Mouse (Mus musculus) T-helper 17 cell (primary cell): ENCODE results near the gene Ccdc28a.

ENCODE experiments used
- in situ Hi-C, 2 experiments: fragments of 300-600 bp; cut with MboI, MseI; formaldehyde crosslinking; loops; 1 replicate in 1 of 2; 2 replicates in 1 of 2; pipeline ENCODE4 v1.15.1; 2025; ENCODE audit warnings: high pct_unique_total_duplicates in 2 of 2

Ccdc28a gene

GRCm38 (mm10) chr10:18234560-18235401, at the start of gene Ccdc28a:
Gene Ccdc28a (minus strand): TSS chr10:18234998.
- in situ Hi-C loops, result no loop called here

GRCm38 (mm10) chr10:18283991-18284390, 49.2 kb upstream of the Ccdc28a start:
- in situ Hi-C loops, result no loop called here

GRCm38 (mm10) chr10:18276090-18276734, 41.4 kb upstream of the Ccdc28a start:
- in situ Hi-C loops, result no loop called here

GRCm38 (mm10) chr10:18251345-18251744, 16.5 kb upstream of the Ccdc28a start:
- in situ Hi-C loops, result no loop called here

- in situ Hi-C loops, result no loop called here
Measured at GRCm38 (mm10) chr10:18243614-18244013, 8.8 kb upstream of the Ccdc28a start.

GRCm38 (mm10) chr10:18237191-18237590, 2.4 kb upstream of the Ccdc28a start:
- in situ Hi-C loops, result no loop called here

GRCm38 (mm10) chr10:18236328-18236927, 1.6 kb upstream of the Ccdc28a start:
- in situ Hi-C loops, result no loop called here

GRCm38 (mm10) chr10:18235402-18235747, 577 bp upstream of the Ccdc28a start:
- in situ Hi-C loops, result no loop called here

- in situ Hi-C loops, result no loop called here
Measured at GRCm38 (mm10) chr10:18233891-18234290, 907 bp downstream of the Ccdc28a start.

- in situ Hi-C loops, result no loop called here
Measured at GRCm38 (mm10) chr10:18224386-18224785, 10.4 kb downstream of the Ccdc28a start.

- in situ Hi-C loops, result no loop called here
Measured at GRCm38 (mm10) chr10:18219351-18219750, 15.4 kb downstream of the Ccdc28a start.

GRCm38 (mm10) chr10:18214124-18214523, 20.7 kb downstream of the Ccdc28a start:
- in situ Hi-C loops, result loop anchor here (5.0 kb wide), 2 partner anchors 472 to 477 kb away; no protein-coding TSS in a partner anchor

GRCm38 (mm10) chr10:18213373-18213772, 21.4 kb downstream of the Ccdc28a start:
- in situ Hi-C loops, result loop anchor here (5.0 kb wide), 2 partner anchors 471 to 476 kb away; no protein-coding TSS in a partner anchor

GRCm38 (mm10) chr10:18210726-18211125, 24.1 kb downstream of the Ccdc28a start, which contains the start of gene Ect2l:
Gene Ect2l (minus strand): TSS chr10:18210890.
- in situ Hi-C loops, result loop anchor here (5.0 kb wide), 2 partner anchors 468 to 473 kb away; no protein-coding TSS in a partner anchor

- in situ Hi-C loops, result loop anchor here (5.0 kb wide), 2 partner anchors 468 to 473 kb away; no protein-coding TSS in a partner anchor
Measured at GRCm38 (mm10) chr10:18210119-18210518, 24.7 kb downstream of the Ccdc28a start.

GRCm38 (mm10) chr10:18204067-18204466, 30.7 kb downstream of the Ccdc28a start:
- in situ Hi-C loops, result loop anchor here in 1 of 2 experiments (5.0 kb wide), 1 partner anchor 152 kb away; no protein-coding TSS in a partner anchor

- in situ Hi-C loops, result loop anchor here in 1 of 2 experiments (5.0 kb wide), 1 partner anchor 150 kb away; no protein-coding TSS in a partner anchor
Measured at GRCm38 (mm10) chr10:18202401-18202800, 32.4 kb downstream of the Ccdc28a start.

GRCm38 (mm10) chr10:18200656-18201055, 34.1 kb downstream of the Ccdc28a start:
- in situ Hi-C loops, result loop anchor here in 1 of 2 experiments (5.0 kb wide), 1 partner anchor 148 kb away; no protein-coding TSS in a partner anchor

GRCm38 (mm10) chr10:18199919-18200318, 34.9 kb downstream of the Ccdc28a start:
- in situ Hi-C loops, result loop anchor here in 1 of 2 experiments (5.0 kb wide), 1 partner anchor 148 kb away; no protein-coding TSS in a partner anchor

- in situ Hi-C loops, result no loop called here
Measured at GRCm38 (mm10) chr10:18198286-18199015, 36.3 kb downstream of the Ccdc28a start.
